Mouse (Mus musculus) intestine, embryonic 15.5 days (tissue): ENCODE results near the gene Tmem117. TPM values are rescaled to one million over a fixed set of nuclear protein-coding genes. Genes with fewer than 3 reads are reported as not detected.

Experiments
- ATAC-seq: fragments of 200-750 bp; cut with Nextera tagmentation; 2 replicates; pipeline ENCODE4 v1.8.0; 2017; ENCODE audit warnings: moderate TSS enrichment, moderate library complexity
- H3K27ac ChIP-seq: fragments of 300-500 bp; sonication (generic); 2 replicates; pipeline ENCODE4 v1.5.1; 2015; ENCODE audit warnings: mild to moderate bottlenecking, inconsistent platforms
- H3K27me3 ChIP-seq: fragments of 300-500 bp; sonication (generic); replicated peaks from 2 replicates; pipeline ENCODE4 v1.6.1; 2015; ENCODE audit warnings: inconsistent platforms
- H3K36me3 ChIP-seq: fragments of 300-500 bp; sonication (generic); 2 replicates; pipeline ENCODE4 v1.6.1; 2015; ENCODE audit warnings: inconsistent platforms
- H3K4me1 ChIP-seq: fragments of 300-500 bp; sonication (generic); replicated peaks from 2 replicates; pipeline ENCODE4 v1.6.1; 2015; ENCODE audit warnings: inconsistent platforms
- H3K4me2 ChIP-seq: fragments of 300-500 bp; sonication (generic); replicated peaks from 2 replicates; pipeline ENCODE4 v1.6.1; 2015; ENCODE audit warnings: mild to moderate bottlenecking, inconsistent platforms
- H3K4me3 ChIP-seq: fragments of 300-500 bp; sonication (generic); replicated peaks from 2 replicates; pipeline ENCODE4 v1.5.1; 2015; ENCODE audit warnings: inconsistent platforms
- H3K9ac ChIP-seq: fragments of 300-500 bp; sonication (generic); 2 replicates; pipeline ENCODE4 v1.6.1; 2015; ENCODE audit warnings: inconsistent platforms
- H3K9me3 ChIP-seq: fragments of 300-500 bp; sonication (generic); 2 replicates; pipeline ENCODE4 v1.6.1; 2016; ENCODE audit warnings: inconsistent platforms
- WGBS: fragments of 180-500 bp; shearing (Covaris S2); methylation state at CpG from one replicate; pipeline ENCODE4 v1.1.7; 2015; 5-methylcytosine and 5-hydroxymethylcytosine counted together
- polyA plus RNA-seq: library from polyadenylated mRNA; unstranded; fragments of >200 nt; fragmentation: Nextera tagmentation; extraction: Ambion mirVana; gene quantifications from 2 replicates; pipeline ENCODE4 v1.2.1, GENCODE M21; 2015

The Tmem117 gene
- polyA plus RNA-seq, 1 experiment from 2014 or later, result 2.5 TPM

- H3K27me3 ChIP-seq, result no peaks in the 10 kb centered on the region
- no peaks in the 10 kb centered on the region for H3K4me1 ChIP-seq
- no peak for ATAC-seq
- H3K36me3 ChIP-seq, result no peaks in the 10 kb centered on the region
- H3K27ac ChIP-seq, result no peak overlapping the region
- H3K4me3 ChIP-seq, result no peak overlapping the region
- H3K9me3 ChIP-seq, result no peaks in the 10 kb centered on the region
- 45% methylated on average over 6 of the region's 6 CpGs for WGBS
- no peak overlapping the region for H3K9ac ChIP-seq
- no peak overlapping the region for H3K4me2 ChIP-seq
Measured at GRCm38 (mm10) chr15:95024401-95024800, 395.4 kb downstream of the Tmem117 start.

GRCm38 (mm10) chr15:95028862-95029486 lies 399.9 kb downstream of the Tmem117 start:
- ATAC-seq, result no peak
- 85% methylated on average over 13 of the region's 13 CpGs for WGBS

GRCm38 (mm10) chr15:95029487-95029875 lies 400.4 kb downstream of the Tmem117 start:
- Histone ChIP-seq H3K27me3 (no peaks in the 10 kb centered on the region), H3K4me3 (no peak overlapping the region), H3K9me3 (no peaks in the 10 kb centered on the region), H3K4me2 (no peak overlapping the region), H3K27ac (no peak overlapping the region), H3K36me3 (no peaks in the 10 kb centered on the region), H3K9ac (no peak overlapping the region), H3K4me1 (no peaks in the 10 kb centered on the region)
- no peak for ATAC-seq
- WGBS, result 53% methylated on average over 5 of the region's 5 CpGs

More at GRCm38 (mm10) chr15:95028862-95029486, 399.9 kb downstream of the Tmem117 start:
- H3K4me1 ChIP-seq, result no peaks in the 10 kb centered on the region
- no peak overlapping the region for H3K4me3 ChIP-seq
- H3K27ac ChIP-seq, result no peak overlapping the region
- no peaks in the 10 kb centered on the region for H3K27me3 ChIP-seq
- no peaks in the 10 kb centered on the region for H3K36me3 ChIP-seq
- no peaks in the 10 kb centered on the region for H3K9me3 ChIP-seq
- no peak overlapping the region for H3K9ac ChIP-seq
- no peak overlapping the region for H3K4me2 ChIP-seq

GRCm38 (mm10) chr15:95042437-95042836 lies 413.4 kb downstream of the Tmem117 start:
- no peak overlapping the region for H3K4me3 ChIP-seq
- WGBS, result 83% methylated on average over 9 of the region's 9 CpGs
- H3K4me1 ChIP-seq, result no peaks in the 10 kb centered on the region
- ATAC-seq, result no peak
- H3K4me2 ChIP-seq, result no peak overlapping the region
- H3K27ac ChIP-seq, result no peak overlapping the region
- no peaks in the 10 kb centered on the region for H3K27me3 ChIP-seq
- no peaks in the 10 kb centered on the region for H3K36me3 ChIP-seq
- no peak overlapping the region for H3K9ac ChIP-seq
- no peaks in the 10 kb centered on the region for H3K9me3 ChIP-seq

- no peaks in the 10 kb centered on the region for H3K36me3 ChIP-seq
- H3K4me2 ChIP-seq, result no peak overlapping the region
- no peaks in the 10 kb centered on the region for H3K27me3 ChIP-seq
- no peaks in the 10 kb centered on the region for H3K4me1 ChIP-seq
- no peak for ATAC-seq
- no peak overlapping the region for H3K9ac ChIP-seq
- no peak overlapping the region for H3K27ac ChIP-seq
- no peak overlapping the region for H3K4me3 ChIP-seq
- no peaks in the 10 kb centered on the region for H3K9me3 ChIP-seq
- WGBS, result 81% methylated on average over 8 of the region's 8 CpGs
Measured at GRCm38 (mm10) chr15:95044011-95044410, 415.0 kb downstream of the Tmem117 start.

- H3K36me3 ChIP-seq, result no peaks in the 10 kb centered on the region
- no peak overlapping the region for H3K4me2 ChIP-seq
- H3K9ac ChIP-seq, result no peak overlapping the region
- no peak overlapping the region for H3K4me3 ChIP-seq
- H3K27me3 ChIP-seq, result no peaks in the 10 kb centered on the region
- H3K9me3 ChIP-seq, result no peaks in the 10 kb centered on the region
- no peaks in the 10 kb centered on the region for H3K4me1 ChIP-seq
- 80% methylated on average over 2 of the region's 2 CpGs for WGBS
- H3K27ac ChIP-seq, result no peak overlapping the region
- no peak for ATAC-seq
Measured at GRCm38 (mm10) chr15:95047486-95047885, 418.5 kb downstream of the Tmem117 start.

GRCm38 (mm10) chr15:95049171-95049729 lies 420.2 kb downstream of the Tmem117 start:
- 68% methylated on average over 6 of the region's 6 CpGs for WGBS
- H3K4me1 ChIP-seq, result no peaks in the 10 kb centered on the region
- ATAC-seq, result no peak
- H3K4me3 ChIP-seq, result no peak overlapping the region
- H3K4me2 ChIP-seq, result no peak overlapping the region
- H3K9me3 ChIP-seq, result no peaks in the 10 kb centered on the region
- no peaks in the 10 kb centered on the region for H3K36me3 ChIP-seq
- H3K27me3 ChIP-seq, result no peaks in the 10 kb centered on the region
- H3K27ac ChIP-seq, result no peak overlapping the region
- H3K9ac ChIP-seq, result no peak overlapping the region

- Histone ChIP-seq H3K27me3 (no peaks in the 10 kb centered on the region), H3K4me2 (no peak overlapping the region), H3K4me1 (no peaks in the 10 kb centered on the region), H3K36me3 (no peaks in the 10 kb centered on the region), H3K9me3 (no peaks in the 10 kb centered on the region), H3K4me3 (no peak overlapping the region), H3K27ac (no peak overlapping the region), H3K9ac (no peak overlapping the region)
- no peak for ATAC-seq
- WGBS, result 82% methylated on average over 8 of the region's 8 CpGs
Measured at GRCm38 (mm10) chr15:95055081-95055650, 426.1 kb downstream of the Tmem117 start.

- no peak overlapping the region for H3K4me2 ChIP-seq
- H3K9me3 ChIP-seq, result no peaks in the 10 kb centered on the region
- 69% methylated on average over 1 of the region's 1 CpGs for WGBS
- H3K4me1 ChIP-seq, result no peaks in the 10 kb centered on the region
- no peak overlapping the region for H3K27ac ChIP-seq
- ATAC-seq, result no peak
- no peaks in the 10 kb centered on the region for H3K27me3 ChIP-seq
- H3K4me3 ChIP-seq, result no peak overlapping the region
- no peaks in the 10 kb centered on the region for H3K36me3 ChIP-seq
- H3K9ac ChIP-seq, result no peak overlapping the region
Measured at GRCm38 (mm10) chr15:95068023-95068422, 439.0 kb downstream of the Tmem117 start.

GRCm38 (mm10) chr15:95068799-95069198 lies 439.8 kb downstream of the Tmem117 start:
- Histone ChIP-seq H3K4me3 (no peak overlapping the region), H3K9me3 (no peaks in the 10 kb centered on the region), H3K27me3 (no peaks in the 10 kb centered on the region), H3K9ac (no peak overlapping the region), H3K4me2 (no peak overlapping the region), H3K36me3 (no peaks in the 10 kb centered on the region), H3K4me1 (no peaks in the 10 kb centered on the region), H3K27ac (no peak overlapping the region)
- ATAC-seq, result no peak
- 81% methylated on average over 1 of the region's 1 CpGs for WGBS

GRCm38 (mm10) chr15:95070881-95071280 lies 441.8 kb downstream of the Tmem117 start:
- Histone ChIP-seq H3K9ac (no peak overlapping the region), H3K36me3 (no peaks in the 10 kb centered on the region), H3K4me3 (no peak overlapping the region), H3K4me1 (no peaks in the 10 kb centered on the region), H3K27ac (no peak overlapping the region), H3K4me2 (no peak overlapping the region), H3K27me3 (no peaks in the 10 kb centered on the region), H3K9me3 (no peaks in the 10 kb centered on the region)
- ATAC-seq, result no peak
- 89% methylated on average over 7 of the region's 7 CpGs for WGBS

- Histone ChIP-seq H3K9me3 (no peaks in the 10 kb centered on the region), H3K4me3 (no peak overlapping the region), H3K27ac (no peak overlapping the region), H3K27me3 (no peaks in the 10 kb centered on the region), H3K4me2 (no peak overlapping the region), H3K4me1 (no peaks in the 10 kb centered on the region), H3K36me3 (no peaks in the 10 kb centered on the region), H3K9ac (no peak overlapping the region)
- no peak for ATAC-seq
- WGBS, result 87% methylated on average over 12 of the region's 12 CpGs
Measured at GRCm38 (mm10) chr15:95075356-95075755, 446.3 kb downstream of the Tmem117 start.

GRCm38 (mm10) chr15:95081654-95082053 lies 452.6 kb downstream of the Tmem117 start:
- H3K4me2 ChIP-seq, result no peak overlapping the region
- H3K9ac ChIP-seq, result no peak overlapping the region
- no peaks in the 10 kb centered on the region for H3K9me3 ChIP-seq
- H3K4me1 ChIP-seq, result no peaks in the 10 kb centered on the region
- H3K4me3 ChIP-seq, result no peak overlapping the region
- WGBS, result 90% methylated on average over 11 of the region's 11 CpGs
- ATAC-seq, result no peak
- H3K36me3 ChIP-seq, result no peaks in the 10 kb centered on the region
- no peak overlapping the region for H3K27ac ChIP-seq
- H3K27me3 ChIP-seq, result no peaks in the 10 kb centered on the region
